Mouse (Mus musculus) liver, postnatal 0 days (tissue): ENCODE data around the gene Cep128.

Experiments
- CTCF ChIP-seq: sonication (generic); IDR thresholded peaks from 2 replicates; pipeline ENCODE4 v1.5.1; 2016; ENCODE audit warnings: antibody characterized with exemption, low read depth
- EP300 ChIP-seq: IDR thresholded peaks from 2 replicates; pipeline ENCODE4 v1.6.1; 2016; ENCODE audit warnings: antibody characterized with exemption, low read depth, mild to moderate bottlenecking

DNA sequence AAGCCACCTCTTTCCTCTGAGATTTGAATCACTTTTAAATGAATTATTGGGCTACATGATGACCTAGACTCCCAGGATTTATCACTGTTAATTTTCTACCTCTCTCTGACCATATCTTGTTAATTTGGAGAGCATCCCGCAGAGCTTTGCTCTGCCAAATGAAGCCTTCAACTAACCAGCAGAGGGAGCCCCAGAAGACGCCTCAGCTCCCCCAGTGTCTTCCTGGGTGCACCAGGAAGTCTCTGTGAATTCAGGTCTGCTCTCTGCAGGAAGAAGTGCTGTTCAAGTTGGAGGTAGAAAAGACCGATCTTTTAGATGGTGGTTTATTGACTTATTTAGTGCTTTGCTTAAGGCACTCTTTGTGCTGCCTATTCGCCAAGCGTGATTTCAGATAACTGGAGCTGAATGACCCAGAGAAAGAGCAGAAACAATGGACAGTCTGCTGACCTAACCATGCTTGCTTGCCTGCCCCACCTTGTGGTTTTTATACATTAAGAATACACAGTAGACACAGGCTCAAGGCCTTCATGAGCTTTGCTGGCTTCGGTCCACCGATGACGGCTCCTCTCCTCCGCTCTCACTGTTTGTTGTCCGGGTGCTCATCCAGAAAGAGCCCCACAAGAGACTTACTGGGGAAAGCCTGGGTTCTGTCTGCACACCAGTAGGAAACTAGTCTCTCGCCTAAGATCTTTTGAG is 39.1 kb upstream of the Cep128 start:
- TF ChIP-seq CTCF (peak; percentile 67), EP300 (no peak)
